Mouse (Mus musculus) urinary bladder, postnatal 10 days (tissue): ENCODE data around the gene Ten1.

Experiments
- DNase-seq: peaks from one replicate; pipeline ENCODE4 v3.0.0; 2022; ENCODE audit warnings: low spot score

Ten1 gene

GRCm38 (mm10) chr11:116196866-116197583, 1.6 kb upstream of the Ten1 start:
- DNase-seq, result no peak

DNA sequence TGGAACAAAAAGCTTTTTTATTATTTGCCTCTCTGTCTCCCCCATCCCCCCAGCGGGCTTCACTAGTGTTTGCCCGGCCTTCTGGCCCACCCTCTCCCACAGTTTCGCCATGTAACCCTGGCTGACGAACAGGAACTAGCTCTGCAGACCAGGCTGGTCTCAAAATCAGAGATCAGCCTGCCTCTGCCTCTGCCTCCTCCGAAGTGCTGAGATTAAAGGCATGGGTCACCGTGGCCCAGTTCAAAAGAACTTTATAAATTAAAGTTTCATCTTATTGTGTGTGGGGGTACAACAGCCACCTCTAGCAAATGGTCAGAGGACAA, 1.1 kb upstream of the Ten1 start:
- no peak for DNase-seq

- no peak for DNase-seq
Measured at GRCm38 (mm10) chr11:116198132-116198531, 523 bp upstream of the Ten1 start.

DNA sequence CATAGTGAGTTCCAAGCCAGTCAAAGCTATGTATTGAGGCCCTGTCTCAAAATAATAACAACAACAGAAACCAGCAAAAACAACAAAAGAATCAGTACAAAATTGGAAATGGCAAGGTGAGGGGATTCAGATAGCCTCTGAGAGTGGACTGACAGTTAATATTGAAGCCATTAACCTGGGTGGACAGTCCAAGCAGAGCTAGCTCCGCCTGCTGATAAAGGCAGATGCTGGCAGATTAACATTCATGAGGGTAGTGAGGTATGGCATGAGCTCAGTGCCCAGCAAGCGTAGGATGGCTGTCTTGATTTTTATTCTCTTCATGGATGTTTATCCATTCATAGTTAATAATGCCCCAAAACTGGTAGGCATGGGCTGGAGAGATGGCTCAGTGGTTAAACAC, 2.5 kb downstream of the Ten1 start:
- no peak for DNase-seq

DNA sequence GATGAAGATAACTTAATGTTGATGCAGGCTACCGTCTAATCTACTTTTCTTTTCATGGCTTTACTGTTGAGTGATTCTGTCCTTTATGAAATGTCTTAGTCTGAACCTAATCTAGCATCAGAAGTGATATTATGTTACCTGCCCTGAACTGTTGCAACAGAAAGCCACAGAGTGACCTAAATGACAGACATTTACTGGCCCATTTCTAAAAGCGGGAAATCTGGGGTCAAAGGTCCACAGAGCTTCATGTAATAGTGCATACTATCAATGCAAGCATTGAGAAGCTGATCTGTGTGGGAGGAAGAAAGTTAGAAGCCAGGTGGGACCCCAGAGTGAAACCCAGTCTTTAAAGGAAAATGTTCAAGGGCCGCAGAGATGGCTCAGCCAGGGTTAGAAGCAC, 4.5 kb downstream of the Ten1 start:
- DNase-seq, result no peak

GRCm38 (mm10) chr11:116206678-116207077, 8.0 kb downstream of the Ten1 start:
- no peak for DNase-seq

- DNase-seq, result no peak
Measured at GRCm38 (mm10) chr11:116208660-116209059, 10.0 kb downstream of the Ten1 start.

- DNase-seq, result no peak
Measured at GRCm38 (mm10) chr11:116209257-116209656, 10.6 kb downstream of the Ten1 start.

GRCm38 (mm10) chr11:116210696-116211095, 12.0 kb downstream of the Ten1 start:
- no peak for DNase-seq

DNA sequence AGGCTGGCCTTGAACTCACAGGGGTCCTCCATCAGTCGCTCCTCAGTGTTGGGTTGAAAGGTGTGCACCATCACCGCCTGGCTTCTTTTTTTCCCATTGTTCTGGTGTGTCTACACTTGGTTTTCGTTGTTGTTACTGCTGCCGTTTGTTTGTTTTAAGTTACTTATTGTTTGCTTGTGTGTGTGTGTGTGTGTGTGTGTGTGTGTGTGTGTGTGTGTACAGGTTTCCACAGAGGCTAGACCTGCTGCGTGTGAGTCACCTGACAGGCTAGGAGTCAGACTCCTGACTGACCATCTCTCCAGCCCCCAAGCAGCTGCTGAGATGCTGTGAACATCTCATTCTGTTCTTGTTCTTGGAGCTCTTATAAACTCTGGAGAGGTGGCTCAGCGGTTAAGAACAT, 14.2 kb downstream of the Ten1 start:
- no peak for DNase-seq

- DNase-seq, result no peak
Measured at GRCm38 (mm10) chr11:116213877-116214510, 15.3 kb downstream of the Ten1 start.

- DNase-seq, result no peak
Measured at GRCm38 (mm10) chr11:116215181-116215580, 16.5 kb downstream of the Ten1 start.

GRCm38 (mm10) chr11:116215991-116216390, 17.3 kb downstream of the Ten1 start:
- DNase-seq, result no peak

DNA sequence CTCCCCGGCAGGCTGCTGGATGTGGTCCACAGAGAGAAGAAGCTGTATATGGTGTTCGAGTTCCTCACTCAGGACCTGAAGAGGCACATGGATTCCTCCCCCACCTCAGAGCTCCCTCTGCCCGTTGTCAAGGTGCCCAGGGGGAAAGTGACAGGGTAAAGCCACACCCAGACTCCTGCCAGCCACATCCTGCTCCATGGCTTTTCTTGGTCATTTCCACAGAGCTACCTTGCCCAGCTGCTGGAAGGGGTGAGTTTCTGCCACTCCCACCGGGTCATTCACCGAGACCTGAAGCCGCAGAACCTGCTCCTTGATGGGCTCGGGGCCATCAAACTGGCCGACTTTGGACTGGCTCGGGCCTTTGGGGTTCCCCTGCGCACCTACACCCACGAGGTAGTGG, 17.9 kb downstream of the Ten1 start:
- DNase-seq, result no peak

- DNase-seq, result no peak
Measured at GRCm38 (mm10) chr11:116218263-116218662, 19.6 kb downstream of the Ten1 start.

GRCm38 (mm10) chr11:116218737-116219400, 20.2 kb downstream of the Ten1 start:
- DNase-seq, result peak; percentile 76

GRCm38 (mm10) chr11:116219885-116220284, 21.2 kb downstream of the Ten1 start:
- no peak for DNase-seq

DNA sequence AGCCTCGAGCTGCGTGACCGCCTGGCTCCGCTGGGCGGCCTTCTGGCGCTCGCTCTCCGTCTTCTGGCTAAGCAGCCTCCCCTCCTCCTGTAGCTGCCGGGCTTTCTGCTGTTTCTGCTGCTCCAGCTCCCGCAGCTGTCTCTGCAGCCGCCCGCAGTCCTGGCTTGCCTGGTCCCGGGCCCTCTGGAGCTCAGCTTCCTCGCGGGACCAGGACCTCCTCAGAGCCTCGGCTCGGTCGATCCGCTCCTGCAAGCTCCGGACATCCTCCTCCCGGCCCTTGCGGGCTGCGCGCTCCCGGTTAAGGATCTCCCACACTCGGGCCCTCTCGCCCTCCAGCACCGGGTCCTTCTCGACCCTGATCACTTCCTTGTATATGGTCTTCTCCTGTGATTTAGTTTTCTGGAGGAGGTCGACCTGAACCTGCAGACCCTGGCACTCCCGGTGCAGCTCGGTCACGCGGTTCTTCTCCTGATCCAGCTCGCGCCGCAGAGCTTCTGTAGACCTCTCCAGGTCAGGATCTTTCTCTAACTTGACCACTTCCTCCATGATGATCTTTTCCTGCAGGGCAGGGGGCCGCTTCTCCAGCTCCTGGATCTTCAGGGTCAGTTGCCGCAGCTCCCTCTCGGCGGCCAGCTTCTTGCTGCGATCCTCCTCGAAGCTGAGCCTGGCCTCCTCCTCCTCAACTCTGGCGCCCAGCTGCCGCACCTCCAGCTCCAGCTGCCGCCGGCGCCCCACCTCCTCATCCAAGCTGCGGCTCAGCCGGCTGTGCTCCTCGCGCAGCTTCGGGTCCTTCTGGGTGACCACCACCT, 23.5 kb downstream of the Ten1 start:
- DNase-seq, result no peak

GRCm38 (mm10) chr11:116222740-116223059, 24.0 kb downstream of the Ten1 start:
- DNase-seq, result no peak

DNA sequence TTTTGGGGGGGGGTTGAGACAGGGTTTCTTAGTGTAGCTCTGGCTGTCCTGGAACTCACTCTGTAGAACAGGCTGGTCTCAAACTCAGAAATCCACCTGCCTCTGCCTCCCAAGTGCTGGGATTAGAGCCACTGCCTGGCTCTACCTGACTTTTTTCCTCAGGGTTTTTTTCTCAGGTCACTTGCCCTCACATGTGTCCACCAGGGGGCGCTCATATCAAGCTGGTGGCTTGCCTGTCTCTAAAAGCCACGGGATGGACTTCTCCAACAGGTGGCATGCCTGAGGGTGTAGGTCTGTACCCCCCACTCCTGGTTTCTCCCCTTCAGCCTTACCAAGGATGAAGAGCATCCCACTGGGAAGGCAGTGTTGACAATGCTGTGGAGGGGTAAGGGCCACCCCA, 27.8 kb downstream of the Ten1 start:
- peak; percentile 71 for DNase-seq

DNA sequence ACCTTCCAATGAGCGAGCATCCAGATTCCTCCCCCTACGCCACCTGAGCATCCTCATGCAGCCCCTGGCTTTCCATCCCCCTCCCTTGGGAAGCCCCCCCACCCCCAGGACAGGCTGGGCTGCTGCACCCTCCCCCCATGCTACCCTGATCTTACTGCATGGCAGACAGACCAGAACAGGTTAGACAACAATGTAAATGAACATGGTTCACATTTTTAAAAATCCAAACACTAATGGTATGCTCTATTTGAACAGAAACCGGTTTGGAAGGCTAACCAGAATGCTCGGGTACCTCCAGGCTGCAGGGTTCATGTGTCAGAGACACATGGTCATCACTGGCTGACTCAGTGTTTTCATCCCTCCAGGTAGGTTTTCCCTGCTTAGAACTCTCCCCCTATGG, 30.0 kb downstream of the Ten1 start:
- no peak for DNase-seq

GRCm38 (mm10) chr11:116232427-116232826, 33.8 kb downstream of the Ten1 start:
- DNase-seq, result no peak

- DNase-seq, result no peak
Measured at GRCm38 (mm10) chr11:116234901-116235300, 36.2 kb downstream of the Ten1 start.
